Mouse (Mus musculus): ENCODE results near the gene Trmt61a.

Gene Trmt61a

DNA sequence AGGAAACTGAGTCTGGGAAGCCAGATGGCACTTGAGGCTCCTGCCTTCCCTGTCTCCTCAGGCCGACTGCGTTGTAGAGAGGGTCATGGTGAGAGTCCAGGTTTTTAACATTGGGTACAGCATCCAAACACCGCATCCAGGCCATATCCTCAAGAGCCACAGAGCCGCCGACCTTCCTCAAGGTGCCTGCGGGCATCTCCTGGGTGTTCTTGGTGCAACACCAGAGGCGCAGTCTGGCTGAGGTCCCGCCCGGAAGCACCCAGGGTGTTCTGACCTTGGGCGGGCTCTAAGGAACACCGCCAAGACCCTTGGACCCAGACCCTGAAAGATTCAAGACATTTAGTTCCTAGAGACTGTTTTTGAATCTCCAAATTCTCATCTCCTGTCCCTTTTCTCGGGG, 5.3 kb upstream of the Trmt61a start:
- no peak for DNase-seq (ENCODE audit: extremely low spot score, low spot score)

DNA sequence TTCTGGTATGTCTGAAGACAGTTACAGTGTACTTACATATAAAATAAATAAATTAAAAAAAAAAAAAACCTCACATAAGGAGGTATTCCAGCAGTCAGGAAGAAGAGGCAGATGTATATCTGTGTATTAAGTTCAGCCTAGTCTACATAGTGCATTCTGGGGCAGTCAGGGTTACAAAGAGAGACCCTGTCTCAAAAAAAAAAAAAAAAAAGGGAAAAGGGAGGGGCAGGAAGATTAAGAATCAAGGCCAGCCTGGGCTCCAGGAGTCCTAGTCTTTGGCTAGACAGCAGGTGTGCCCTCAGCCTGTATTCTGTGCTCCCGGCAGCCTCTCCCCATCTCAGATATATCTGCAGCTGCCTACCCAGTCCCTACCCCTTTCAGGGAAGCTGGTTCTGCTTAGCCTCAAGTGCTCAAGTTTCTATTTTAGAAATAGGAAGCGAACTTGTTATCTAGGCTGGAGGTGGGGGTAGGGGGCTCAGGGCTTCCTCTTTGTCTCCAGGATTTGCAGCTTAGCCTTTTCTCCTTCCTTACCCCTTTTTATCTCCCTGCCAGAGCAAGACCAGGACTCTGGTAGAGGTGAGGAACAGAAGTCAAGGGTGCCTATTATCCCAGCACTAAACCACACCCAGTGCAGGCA, 2.9 kb upstream of the Trmt61a start:
- DNase-seq (ENCODE audit: extremely low spot score, low spot score) = no peak

DNA sequence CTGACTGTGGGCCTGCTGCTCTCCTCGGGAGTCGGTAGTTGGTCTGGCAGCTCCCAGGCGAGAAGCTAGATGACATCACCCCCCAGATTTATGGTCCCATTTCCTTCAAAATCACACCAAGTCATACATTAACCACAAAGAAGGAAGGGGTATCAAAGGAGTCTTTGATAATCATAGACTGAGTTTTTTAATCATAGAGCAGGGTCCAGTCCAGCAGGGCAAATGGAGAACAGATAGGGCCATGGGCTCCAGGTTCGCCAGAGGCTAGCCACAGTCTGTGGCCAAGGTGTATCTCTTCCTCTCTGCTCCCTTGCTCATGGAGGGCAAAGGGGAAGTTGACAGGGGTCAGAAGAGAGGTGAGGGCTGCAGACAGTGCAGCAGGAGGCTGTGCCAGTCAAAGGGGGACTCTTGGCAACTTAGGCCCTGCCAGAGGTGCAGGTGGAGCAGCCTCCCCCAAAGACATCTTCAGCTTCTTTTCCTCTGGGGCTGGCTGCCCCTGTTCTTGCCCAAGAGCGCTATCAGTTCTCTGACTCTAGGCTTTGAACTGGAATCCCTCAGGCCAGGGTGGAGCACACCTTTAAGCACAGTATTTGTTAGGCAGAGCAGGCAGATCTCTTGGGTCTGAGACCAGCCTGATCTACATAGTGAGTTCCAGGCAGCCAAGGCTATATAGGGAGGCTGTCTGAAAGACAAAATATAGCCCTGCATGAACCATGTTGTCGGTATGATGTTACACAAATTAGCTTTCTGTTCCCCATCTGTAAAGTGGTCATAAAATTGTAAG, 1.9 kb upstream of the Trmt61a start:
- no peak for DNase-seq (ENCODE audit: extremely low spot score, low spot score)

DNA sequence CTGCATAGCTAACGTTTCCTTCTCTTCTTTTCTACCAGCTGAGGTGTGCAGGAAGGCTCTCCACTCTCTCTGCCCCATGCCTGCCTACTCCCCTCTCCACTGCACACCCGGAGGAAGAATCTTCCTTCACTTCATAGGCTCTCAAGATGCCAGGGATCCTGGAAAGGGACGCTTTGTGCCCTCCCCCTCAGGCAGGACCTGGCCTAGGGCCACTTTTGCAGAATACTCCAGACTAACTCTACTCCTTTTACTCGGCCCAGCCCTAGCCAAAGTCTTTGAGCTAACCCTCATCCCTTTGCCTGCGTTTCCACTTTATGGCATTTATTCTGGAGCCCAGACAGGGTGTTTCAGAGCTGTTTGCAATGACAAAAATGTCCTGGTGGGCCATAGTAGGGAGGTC, 484 bp upstream of the Trmt61a start:
- no peak for DNase-seq (ENCODE audit: extremely low spot score, low spot score)

DNA sequence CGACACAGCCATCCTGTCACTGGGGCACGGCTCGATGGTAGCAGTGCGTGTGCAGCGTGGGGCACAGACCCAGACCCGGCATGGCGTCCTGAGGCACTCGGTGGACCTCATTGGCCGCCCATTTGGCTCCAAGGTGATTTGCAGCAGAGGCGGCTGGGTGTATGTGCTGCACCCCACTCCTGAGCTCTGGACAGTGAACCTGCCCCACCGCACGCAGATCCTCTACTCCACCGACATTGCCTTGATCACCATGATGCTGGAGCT, 697 bp downstream of the Trmt61a start:
- DNase-seq (ENCODE audit: extremely low spot score, low spot score) = no peak

DNA sequence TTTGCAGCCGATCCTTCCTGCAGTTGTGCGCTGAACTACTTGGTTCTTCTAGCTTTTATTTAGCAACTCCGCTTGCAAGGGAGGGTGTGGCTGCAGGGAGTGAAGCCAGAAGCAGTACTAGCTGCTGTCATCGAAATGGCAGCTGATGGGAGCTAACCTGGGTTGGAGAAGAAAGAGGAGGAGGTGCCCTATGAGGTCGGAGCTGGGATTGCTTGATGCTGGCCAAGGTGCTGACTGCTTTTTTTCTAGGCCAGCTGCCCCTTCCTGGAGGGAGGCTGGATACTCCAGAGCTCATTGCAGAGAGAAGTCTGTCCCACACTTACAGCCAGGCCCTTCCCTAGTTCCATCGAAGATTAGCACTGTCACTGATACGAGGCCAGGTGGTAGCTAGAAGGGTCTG, 1.1 kb downstream of the Trmt61a start:
- DNase-seq (ENCODE audit: extremely low spot score, low spot score) = no peak

DNA sequence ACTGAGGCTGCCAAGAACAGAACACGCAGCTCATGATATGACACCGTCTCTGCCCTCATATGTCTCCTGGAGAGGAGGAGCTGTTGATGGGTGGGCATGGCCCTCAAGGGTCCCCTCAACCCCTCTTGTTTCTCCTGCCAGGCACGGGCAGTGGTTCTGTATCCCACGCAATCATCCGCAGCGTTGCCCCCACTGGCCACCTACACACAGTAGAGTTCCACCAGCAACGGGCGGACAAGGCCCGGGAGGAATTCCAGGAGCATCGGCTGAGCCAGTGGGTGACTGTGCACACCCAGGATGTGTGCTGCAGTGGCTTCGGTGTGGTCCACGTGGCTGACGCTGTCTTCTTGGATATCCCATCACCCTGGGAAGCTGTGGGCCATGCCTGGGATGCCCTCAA, 2.8 kb downstream of the Trmt61a start:
- no peak for DNase-seq (ENCODE audit: extremely low spot score, low spot score)

DNA sequence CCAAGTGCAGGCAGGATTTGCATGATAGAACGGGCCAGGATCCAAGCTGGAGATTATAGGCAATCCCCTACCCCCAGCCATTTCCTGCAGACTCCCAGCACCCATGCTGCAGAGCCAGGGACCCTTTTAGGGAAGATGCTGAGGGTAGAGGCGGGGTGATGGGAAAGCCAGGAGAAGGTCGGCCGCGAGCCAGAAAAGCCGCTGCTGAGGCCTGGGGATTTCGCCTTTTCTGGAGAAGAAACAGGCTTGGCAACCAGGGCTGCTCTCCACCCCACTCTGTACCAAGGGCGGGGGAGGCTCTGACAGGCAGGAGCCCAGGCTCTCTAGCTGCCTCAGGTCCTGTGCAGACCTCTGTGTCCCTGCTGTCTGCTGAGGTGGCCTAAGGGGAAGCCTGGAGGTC, 3.4 kb downstream of the Trmt61a start:
- DNase-seq (ENCODE audit: extremely low spot score, low spot score) = no peak

DNA sequence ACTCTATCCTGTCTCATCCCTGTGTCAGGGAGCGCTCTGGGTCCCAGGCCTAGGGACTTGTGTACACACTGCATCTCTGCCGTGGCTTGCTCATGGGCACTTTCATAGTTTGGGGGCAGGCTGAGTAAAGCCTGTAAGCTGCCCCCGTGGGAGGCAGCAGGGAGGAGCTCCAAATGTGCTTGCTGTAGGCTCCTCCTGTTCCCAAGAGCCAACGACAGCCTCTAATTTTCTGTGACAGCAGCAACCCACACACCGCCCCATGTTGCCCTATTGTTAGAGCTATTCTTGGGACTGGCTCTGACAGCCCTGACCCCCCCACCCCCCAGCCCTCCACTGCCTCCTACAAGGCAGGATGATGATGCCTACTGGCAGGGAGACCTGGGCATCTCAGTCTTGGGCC, 4.1 kb downstream of the Trmt61a start:
- DNase-seq (ENCODE audit: extremely low spot score, low spot score) = no peak

DNA sequence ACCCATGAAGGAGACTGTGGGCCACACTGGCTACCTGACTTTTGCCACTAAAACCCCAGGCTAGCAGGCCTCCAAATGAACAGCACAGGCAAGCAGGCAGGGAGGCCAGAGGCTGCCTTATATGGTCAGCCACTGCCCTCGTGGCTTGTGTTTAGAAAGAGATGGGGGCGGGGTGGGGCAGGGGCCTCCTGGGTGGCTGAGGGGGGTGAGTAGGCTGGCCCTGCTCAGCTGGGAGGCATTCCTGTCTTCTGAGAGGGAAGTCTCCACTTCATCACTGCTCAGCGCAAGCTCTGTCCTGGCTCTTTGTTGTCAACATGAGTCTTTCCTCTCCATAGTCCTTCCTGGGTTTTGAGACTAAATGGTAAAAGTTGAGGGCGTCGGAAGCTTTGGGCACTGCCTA, 4.9 kb downstream of the Trmt61a start:
- DNase-seq (ENCODE audit: extremely low spot score, low spot score) = no peak

DNA sequence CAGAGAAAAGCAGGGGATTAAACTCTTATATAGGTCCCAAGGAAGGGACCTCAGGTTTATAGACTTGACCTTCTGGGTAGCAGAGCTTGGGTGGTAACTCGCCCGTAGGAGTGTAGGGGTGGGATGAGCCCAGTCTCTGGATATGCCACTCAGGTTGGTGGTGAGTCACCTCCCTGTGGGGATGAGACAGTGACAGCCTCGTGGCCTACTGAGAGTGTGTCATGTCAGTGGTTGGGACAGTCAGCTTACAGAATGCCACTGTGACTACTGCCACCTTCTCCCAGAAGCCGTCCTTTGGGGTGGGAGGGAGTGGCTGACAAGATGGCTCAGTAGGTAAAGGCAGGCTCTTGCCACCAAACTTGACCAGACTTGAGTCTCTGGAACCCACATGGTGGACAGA, 8.5 kb downstream of the Trmt61a start:
- DNase-seq (ENCODE audit: extremely low spot score, low spot score) = no peak

DNA sequence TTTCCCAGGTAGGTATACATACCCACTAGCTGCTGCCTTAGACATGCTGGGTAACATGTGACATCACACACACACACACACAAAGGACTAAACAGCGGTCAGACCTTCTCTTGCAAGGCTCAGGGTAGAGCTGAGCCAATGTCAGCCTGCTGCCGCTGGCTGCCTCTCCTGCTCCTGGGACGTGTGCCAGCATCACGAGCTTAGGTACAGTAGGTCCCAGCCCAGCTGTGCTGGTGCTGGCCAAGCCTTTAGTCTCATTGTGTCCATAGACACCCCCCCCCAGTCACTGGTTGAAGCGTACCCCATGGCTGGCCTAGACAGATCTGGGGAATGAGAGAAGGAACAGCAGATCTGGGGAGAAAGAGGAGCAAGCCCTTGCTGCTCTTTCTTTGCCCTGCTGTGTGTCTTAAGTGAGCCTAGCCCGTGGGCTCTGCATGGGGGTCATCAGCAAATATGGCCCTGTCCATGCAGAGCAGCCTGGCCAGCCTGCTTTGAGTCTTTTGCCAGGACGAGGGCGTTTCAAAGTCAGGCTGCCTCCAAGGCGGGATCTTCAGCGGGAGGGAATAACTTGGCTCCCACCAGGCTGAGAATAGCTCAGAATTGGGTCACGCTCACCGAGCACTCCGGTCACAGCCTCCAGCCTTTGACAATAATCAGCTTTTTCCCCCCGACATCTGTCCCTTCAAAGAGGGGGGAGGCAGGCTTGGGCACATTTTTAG, 9.6 kb downstream of the Trmt61a start:
- DNase-seq (ENCODE audit: extremely low spot score, low spot score) = no peak

DNA sequence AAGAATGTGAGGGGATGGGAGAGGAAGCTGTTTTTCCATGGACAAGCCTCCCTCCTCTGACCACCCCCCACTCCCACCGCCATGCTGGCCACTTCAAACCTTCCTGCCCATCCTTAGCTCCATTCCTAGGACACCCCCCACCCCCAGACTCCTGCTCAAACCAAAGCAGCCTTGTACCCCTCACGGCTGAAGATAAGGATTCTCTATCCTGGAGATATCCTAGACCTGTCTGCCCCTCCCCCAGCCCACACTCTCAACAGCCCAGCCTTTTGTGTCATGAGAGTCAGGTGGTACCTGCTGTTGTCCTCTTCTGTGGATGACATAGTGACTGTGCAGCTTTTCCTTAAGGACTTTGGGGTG, 10.1 kb downstream of the Trmt61a start:
- DNase-seq (ENCODE audit: extremely low spot score, low spot score) = no peak

DNA sequence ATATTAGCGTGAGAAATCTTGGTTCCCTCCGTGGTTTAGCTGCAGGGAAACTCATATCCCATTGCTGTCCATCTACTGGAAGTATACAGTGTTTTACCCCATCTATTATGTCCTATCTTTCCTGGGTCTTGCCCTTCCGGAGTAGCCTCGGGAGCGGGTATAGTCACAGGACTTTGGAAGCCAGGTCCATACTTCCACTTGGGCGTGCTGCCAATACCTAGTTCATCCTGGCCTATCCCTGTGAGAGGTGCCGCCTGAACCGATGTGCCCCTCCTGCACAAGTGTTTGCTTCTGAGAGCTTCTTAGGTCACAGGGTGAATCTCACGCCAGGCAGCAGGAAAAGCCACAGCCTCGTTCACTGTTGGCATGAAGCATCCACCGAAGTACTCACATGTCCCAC, 11.5 kb downstream of the Trmt61a start:
- no peak for DNase-seq (ENCODE audit: extremely low spot score, low spot score)

DNA sequence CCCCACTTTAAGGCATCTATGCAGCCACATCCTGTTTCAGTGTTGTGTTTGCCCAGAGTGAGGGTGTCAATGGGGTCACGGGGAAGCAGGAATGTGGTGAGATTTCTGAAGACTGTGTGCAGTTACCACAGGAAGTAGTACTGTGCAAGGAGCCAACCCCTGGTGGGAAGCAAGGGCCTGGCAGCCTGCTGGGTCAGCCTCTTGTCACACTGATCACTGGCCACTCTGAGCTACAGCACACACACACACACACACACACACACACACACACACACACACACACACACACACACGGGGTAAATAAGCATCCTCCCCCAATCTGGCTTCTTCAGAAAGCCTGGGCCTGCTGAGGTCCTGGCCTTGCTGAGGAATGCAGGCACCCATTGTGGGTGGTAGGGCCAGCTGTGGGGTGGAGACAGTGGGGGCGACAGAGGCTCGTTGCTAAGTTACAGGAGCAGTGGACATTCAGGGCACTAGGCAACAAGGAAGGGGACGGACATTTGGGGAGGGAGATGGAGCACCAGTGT, 13.5 kb downstream of the Trmt61a start:
- peak; percentile 71 for DNase-seq (ENCODE audit: extremely low spot score, low spot score)

DNA sequence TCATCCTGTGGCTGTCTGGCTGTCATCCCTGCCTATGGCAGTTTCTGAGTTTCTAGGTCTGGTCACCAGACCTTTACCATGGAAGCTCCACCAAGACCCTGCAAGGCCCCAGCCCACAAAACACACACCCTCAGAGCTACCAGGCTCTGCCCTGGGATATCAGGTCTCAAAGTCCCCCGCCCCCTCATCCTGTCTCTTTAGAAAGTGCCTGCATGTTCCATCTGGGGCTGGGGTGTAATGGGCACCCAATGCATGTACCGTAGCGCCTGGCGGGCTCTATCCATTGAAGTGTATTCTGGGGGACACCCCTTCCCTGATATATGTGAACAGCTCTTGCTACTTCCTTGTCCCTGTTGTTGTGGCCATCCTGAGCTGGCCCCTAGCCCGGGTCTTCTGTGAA, 15.0 kb downstream of the Trmt61a start:
- DNase-seq (ENCODE audit: extremely low spot score, low spot score) = peak; percentile 33

DNA sequence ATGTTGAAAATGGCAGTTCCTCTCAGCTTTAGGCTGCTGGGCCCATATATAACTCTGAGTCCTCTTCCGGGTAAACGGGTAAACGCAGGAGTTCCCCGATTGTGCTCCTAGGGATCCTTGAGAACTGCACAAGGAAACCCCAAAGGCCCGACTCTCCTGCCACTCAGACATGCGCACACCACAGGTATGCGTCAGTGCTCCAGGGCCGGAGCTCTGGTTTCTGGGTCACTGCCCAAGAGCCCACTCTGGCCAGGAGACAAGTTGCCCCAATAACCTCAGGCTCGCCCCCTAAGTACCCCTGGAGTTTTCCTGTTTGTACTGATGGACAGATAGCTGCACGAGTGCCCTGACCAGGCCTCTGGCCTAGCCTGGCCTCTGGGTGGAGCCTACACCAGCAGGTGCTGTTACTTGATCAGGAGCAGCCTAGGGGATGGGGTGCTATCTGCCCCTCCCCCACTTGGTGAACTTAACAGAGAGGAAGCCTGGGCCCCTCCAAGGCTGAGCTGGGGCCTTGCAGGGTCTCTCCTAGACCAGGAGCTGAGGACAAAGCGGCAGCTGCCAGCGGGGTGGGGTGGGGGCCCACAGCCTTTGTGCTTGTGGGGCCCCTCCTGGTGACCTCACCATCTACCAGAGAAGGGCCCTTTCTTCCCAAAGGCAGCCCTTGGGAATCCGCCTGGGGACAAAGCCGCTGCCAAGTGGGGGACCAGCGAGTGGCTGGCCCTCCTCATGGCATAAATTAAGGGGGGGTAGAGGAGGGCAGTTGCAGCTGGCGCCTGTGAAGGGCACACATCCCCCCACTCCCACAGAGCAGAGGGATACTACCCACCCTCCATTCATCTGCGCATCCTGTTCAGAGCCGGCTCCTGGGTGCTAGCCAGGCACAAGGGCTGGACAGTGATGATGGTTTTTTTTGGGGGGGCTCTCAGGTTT, 15.7 kb downstream of the Trmt61a start:
- peak; percentile 85 for DNase-seq (ENCODE audit: extremely low spot score, low spot score)

DNA sequence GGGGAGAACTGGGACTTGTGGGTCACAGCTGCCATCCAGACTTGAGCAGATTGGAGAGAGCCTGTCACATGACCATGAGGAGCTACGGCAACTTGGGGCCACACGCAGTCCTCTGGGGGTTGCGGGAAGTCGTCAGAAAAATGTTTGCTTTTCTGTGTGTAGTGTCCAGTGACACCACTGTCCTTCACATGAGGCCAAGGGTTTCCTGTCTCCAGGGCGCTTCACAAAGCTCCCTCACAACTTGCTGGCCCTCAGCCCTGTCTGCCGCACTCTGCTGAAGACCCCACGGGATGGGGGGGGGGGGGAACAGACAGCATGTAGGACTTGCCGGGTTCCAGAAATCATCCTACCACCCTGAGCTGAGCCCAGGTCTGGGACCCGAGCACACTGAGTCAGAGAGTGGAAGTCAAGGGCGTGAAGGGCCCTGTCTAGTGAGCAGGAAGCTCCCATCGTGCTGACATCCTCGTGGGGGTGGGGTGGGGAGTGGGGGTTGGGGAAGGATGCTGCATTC, 16.4 kb downstream of the Trmt61a start:
- DNase-seq (ENCODE audit: extremely low spot score, low spot score) = peak; percentile 58

DNA sequence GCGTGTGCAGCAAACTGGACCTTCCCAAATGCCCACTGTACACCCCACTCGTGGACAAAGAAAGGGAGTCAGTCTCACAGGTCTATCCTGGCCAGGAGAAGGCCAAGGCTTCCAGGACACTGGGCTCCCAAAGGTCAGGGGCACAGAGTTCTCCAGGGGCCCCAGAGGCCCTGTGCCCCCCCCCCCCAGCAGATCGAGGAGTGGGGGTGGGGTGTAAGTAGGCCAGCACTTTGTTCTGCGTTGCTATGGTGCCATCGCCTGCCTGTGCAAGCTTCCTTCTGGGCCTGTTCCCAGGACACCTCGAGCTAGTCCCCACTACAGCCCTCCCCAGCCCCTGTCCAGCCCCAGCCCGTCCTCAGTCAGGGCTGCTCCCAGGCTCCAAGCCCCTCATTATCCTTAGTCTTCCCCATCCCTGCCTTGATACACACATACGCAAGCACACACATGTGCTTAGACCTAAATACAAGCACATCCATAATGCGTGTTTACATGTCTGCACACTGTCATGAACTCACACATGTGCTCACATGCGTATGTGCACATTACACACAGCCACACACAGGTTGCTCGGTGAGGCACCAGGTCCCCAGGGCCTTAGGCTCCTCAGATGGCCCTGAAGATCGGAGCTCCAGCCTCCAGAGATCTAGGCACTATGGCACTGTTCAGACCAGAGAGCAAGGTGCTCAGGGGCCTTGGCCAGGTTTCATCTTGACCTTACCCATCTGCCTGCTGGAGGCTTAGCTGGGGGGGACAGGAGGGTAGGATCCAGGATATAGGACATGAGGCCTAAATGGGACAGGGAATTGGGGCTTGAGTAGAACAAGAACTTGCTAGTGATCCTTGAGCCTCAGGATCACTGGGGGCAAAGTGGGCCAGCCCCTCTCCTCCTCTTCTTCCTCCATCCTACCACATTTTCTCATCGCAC, 17.2 kb downstream of the Trmt61a start:
- peak; percentile 61 for DNase-seq (ENCODE audit: extremely low spot score, low spot score)

DNA sequence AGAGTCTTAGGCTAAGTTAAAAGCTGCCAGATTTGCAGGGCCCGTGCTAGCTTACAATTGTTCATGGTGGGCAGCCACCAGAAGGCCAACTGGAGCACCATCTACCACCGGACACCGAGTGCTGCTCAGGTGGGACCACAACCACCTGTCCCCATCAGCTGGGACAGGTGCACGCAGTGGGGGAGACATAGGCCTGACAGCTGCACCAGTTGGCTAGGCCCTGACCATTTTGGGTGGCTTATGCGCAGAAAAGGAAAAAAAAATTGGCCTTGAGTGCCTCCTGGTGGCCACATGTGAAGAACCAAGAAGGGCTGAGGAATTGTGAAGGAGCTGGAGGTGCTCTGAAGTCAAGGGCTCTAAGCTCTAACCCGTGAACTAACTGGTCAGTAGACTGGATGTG, 18.3 kb downstream of the Trmt61a start:
- DNase-seq (ENCODE audit: extremely low spot score, low spot score) = peak; percentile 78
